Mouse (Mus musculus): ENCODE measurements around the gene Ybey.

Gene Ybey

GRCm38 (mm10) chr10:76442178-76443088 lies 26.5 kb downstream of the Ybey start, which contains the start of gene Pcnt:
Gene Pcnt (minus strand): TSS chr10:76442786.
- DNase-seq, result peak; percentile 100

- no peak for DNase-seq
Observed at GRCm38 (mm10) chr10:76440281-76440680, 28.6 kb downstream of the Ybey start, which contains the start of gene AC141477.1. Gene AC141477.1 (minus strand): TSS chr10:76440444.

GRCm38 (mm10) chr10:76439107-76439890 lies 29.6 kb downstream of the Ybey start:
- DNase-seq, result no peak

- no peak for DNase-seq
Observed at GRCm38 (mm10) chr10:76433925-76434324, 35.0 kb downstream of the Ybey start.

- DNase-seq, result no peak
Observed at GRCm38 (mm10) chr10:76425674-76426073, 43.2 kb downstream of the Ybey start.

- DNase-seq, result peak; percentile 97
Observed at GRCm38 (mm10) chr10:76416811-76417210, 52.1 kb downstream of the Ybey start.

Measured in heart, adult 11 months (tissue).